Mouse (Mus musculus): ENCODE measurements at regions not wholly inside any gene's neighbourhood (a gene's known extent, or its start where the extent isn't known, plus 50 kb on each side); places are given as distances from the start of the nearest gene placed in this dataset.

- DNase-seq (ENCODE audit: low spot score) (no peak), ATAC-seq (ENCODE audit: low read depth) (no peak)
- Histone ChIP-seq H3K4me3 (ENCODE audit: low read depth, low read length) (no peak overlapping the region), H3K4me1 (ENCODE audit: control insufficient read depth, insufficient read depth, low read length) (no peaks in the 10 kb centered on the region), H3K27me3 (replicated peaks; ENCODE audit: control insufficient read depth, insufficient read depth, low read length) (no peaks in the 10 kb centered on the region), H3K9me3 (ENCODE audit: control insufficient read depth, low read length) (no peaks in the 10 kb centered on the region), H3K36me3 (ENCODE audit: control insufficient read depth, insufficient read depth, low read length) (no peaks in the 10 kb centered on the region), H3K9ac (ENCODE audit: low read depth, low read length) (no peak overlapping the region), H3K27ac (replicated peaks; ENCODE audit: low read depth, low read length) (no peak overlapping the region), H3K4me2 (ENCODE audit: low read depth, low read length) (no peak overlapping the region)
- WGBS, result 89% methylated on average over 6 of the region's 6 CpGs
These were observed 102.8 kb upstream of the Gm11146 start for GRCm38 (mm10) chr16:77704726-77705125.

- no peak for DNase-seq (ENCODE audit: low spot score)
- H3K9ac ChIP-seq (ENCODE audit: low read depth, low read length), result no peak overlapping the region
- no peaks in the 10 kb centered on the region for H3K9me3 ChIP-seq (ENCODE audit: control insufficient read depth, low read length)
- WGBS, result 95% methylated on average over 1 of the region's 1 CpGs
- H3K27ac ChIP-seq (replicated peaks; ENCODE audit: low read depth, low read length), result no peak overlapping the region
- no peaks in the 10 kb centered on the region for H3K4me1 ChIP-seq (ENCODE audit: control insufficient read depth, insufficient read depth, low read length)
- no peaks in the 10 kb centered on the region for H3K36me3 ChIP-seq (ENCODE audit: control insufficient read depth, insufficient read depth, low read length)
- H3K4me2 ChIP-seq (ENCODE audit: low read depth, low read length), result no peak overlapping the region
- H3K27me3 ChIP-seq (replicated peaks; ENCODE audit: control insufficient read depth, insufficient read depth, low read length), result no peaks in the 10 kb centered on the region
- H3K4me3 ChIP-seq (ENCODE audit: low read depth, low read length), result no peak overlapping the region
- no peak for ATAC-seq (ENCODE audit: low read depth)
These were observed 93.5 kb upstream of the Gm11146 start for GRCm38 (mm10) chr16:77695443-77695842.

- WGBS, result 80% methylated on average over 4 of the region's 4 CpGs
- Histone ChIP-seq H3K9me3 (ENCODE audit: control insufficient read depth, low read length) (no peaks in the 10 kb centered on the region), H3K4me1 (ENCODE audit: control insufficient read depth, insufficient read depth, low read length) (peaks cover 8% of the 10 kb centered on the region)
These were observed 85.4 kb upstream of the Gm11146 start for GRCm38 (mm10) chr16:77687056-77687839.

GRCm38 (mm10) chr16:77685651-77686190, 83.8 kb upstream of the Gm11146 start:
- Histone ChIP-seq H3K36me3 (ENCODE audit: control insufficient read depth, insufficient read depth, low read length) (no peaks in the 10 kb centered on the region), H3K4me1 (ENCODE audit: control insufficient read depth, insufficient read depth, low read length) (peaks cover 8% of the 10 kb centered on the region), H3K9me3 (ENCODE audit: control insufficient read depth, low read length) (no peaks in the 10 kb centered on the region), H3K27me3 (replicated peaks; ENCODE audit: control insufficient read depth, insufficient read depth, low read length) (no peaks in the 10 kb centered on the region), H3K4me2 (ENCODE audit: low read depth, low read length) (no peak overlapping the region; the same call in 1 of the 2 replicates), H3K4me3 (ENCODE audit: low read depth, low read length) (no peak overlapping the region), H3K9ac (ENCODE audit: low read depth, low read length) (no peak overlapping the region), H3K27ac (replicated peaks; ENCODE audit: low read depth, low read length) (no peak overlapping the region)
- DNase-seq (ENCODE audit: low spot score) (peak; percentile 30), ATAC-seq (ENCODE audit: low read depth) (no peak)
- 84% methylated on average over 5 of the region's 5 CpGs for WGBS

More at GRCm38 (mm10) chr16:77687056-77687839, 85.4 kb upstream of the Gm11146 start:
- Histone ChIP-seq H3K27me3 (replicated peaks; ENCODE audit: control insufficient read depth, insufficient read depth, low read length) (no peaks in the 10 kb centered on the region), H3K27ac (replicated peaks; ENCODE audit: low read depth, low read length) (no peak overlapping the region), H3K36me3 (ENCODE audit: control insufficient read depth, insufficient read depth, low read length) (no peaks in the 10 kb centered on the region), H3K4me2 (ENCODE audit: low read depth, low read length) (no peak overlapping the region), H3K4me3 (ENCODE audit: low read depth, low read length) (no peak overlapping the region), H3K9ac (ENCODE audit: low read depth, low read length) (no peak overlapping the region)
- DNase-seq (ENCODE audit: low spot score) (no peak), ATAC-seq (ENCODE audit: low read depth) (no peak)

GRCm38 (mm10) chr16:77684521-77684920, 82.6 kb upstream of the Gm11146 start:
- no peak overlapping the region for H3K27ac ChIP-seq (replicated peaks; ENCODE audit: low read depth, low read length)
- WGBS, result 79% methylated on average over 2 of the region's 2 CpGs
- no peaks in the 10 kb centered on the region for H3K36me3 ChIP-seq (ENCODE audit: control insufficient read depth, insufficient read depth, low read length)
- H3K4me3 ChIP-seq (ENCODE audit: low read depth, low read length), result no peak overlapping the region
- no peaks in the 10 kb centered on the region for H3K27me3 ChIP-seq (replicated peaks; ENCODE audit: control insufficient read depth, insufficient read depth, low read length)
- ATAC-seq (ENCODE audit: low read depth) (no peak), DNase-seq (ENCODE audit: low spot score) (no peak)
- no peak overlapping the region for H3K9ac ChIP-seq (ENCODE audit: low read depth, low read length)
- no peak overlapping the region for H3K4me2 ChIP-seq (ENCODE audit: low read depth, low read length)
- peaks cover 8% of the 10 kb centered on the region for H3K4me1 ChIP-seq (ENCODE audit: control insufficient read depth, insufficient read depth, low read length)
- no peaks in the 10 kb centered on the region for H3K9me3 ChIP-seq (ENCODE audit: control insufficient read depth, low read length)

GRCm38 (mm10) chr16:77679234-77679633, 77.3 kb upstream of the Gm11146 start:
- Histone ChIP-seq H3K4me1 (ENCODE audit: control insufficient read depth, insufficient read depth, low read length) (peaks cover 1% of the 10 kb centered on the region), H3K4me3 (ENCODE audit: low read depth, low read length) (no peak overlapping the region), H3K27me3 (replicated peaks; ENCODE audit: control insufficient read depth, insufficient read depth, low read length) (no peaks in the 10 kb centered on the region), H3K9me3 (ENCODE audit: control insufficient read depth, low read length) (no peaks in the 10 kb centered on the region), H3K9ac (ENCODE audit: low read depth, low read length) (no peak overlapping the region), H3K27ac (replicated peaks; ENCODE audit: low read depth, low read length) (no peak overlapping the region), H3K4me2 (ENCODE audit: low read depth, low read length) (no peak overlapping the region), H3K36me3 (ENCODE audit: control insufficient read depth, insufficient read depth, low read length) (no peaks in the 10 kb centered on the region)
- peak; percentile 40 for DNase-seq (ENCODE audit: low spot score)
- 66% methylated on average over 2 of the region's 2 CpGs for WGBS
- no peak for ATAC-seq (ENCODE audit: low read depth)

- H3K9me3 ChIP-seq (ENCODE audit: control insufficient read depth, low read length), result no peaks in the 10 kb centered on the region
- DNase-seq (ENCODE audit: low spot score), result peak; percentile 11
- WGBS, result 65% methylated on average over 2 of the region's 2 CpGs
- no peak overlapping the region for H3K27ac ChIP-seq (replicated peaks; ENCODE audit: low read depth, low read length)
- H3K4me3 ChIP-seq (ENCODE audit: low read depth, low read length), result no peak overlapping the region
- H3K36me3 ChIP-seq (ENCODE audit: control insufficient read depth, insufficient read depth, low read length), result no peaks in the 10 kb centered on the region
- H3K4me2 ChIP-seq (ENCODE audit: low read depth, low read length), result no peak overlapping the region
- ATAC-seq (ENCODE audit: low read depth), result no peak
- H3K27me3 ChIP-seq (replicated peaks; ENCODE audit: control insufficient read depth, insufficient read depth, low read length), result no peaks in the 10 kb centered on the region
- no peak overlapping the region for H3K9ac ChIP-seq (ENCODE audit: low read depth, low read length)
- no peaks in the 10 kb centered on the region for H3K4me1 ChIP-seq (ENCODE audit: control insufficient read depth, insufficient read depth, low read length)
These were observed 74.9 kb upstream of the Gm11146 start for GRCm38 (mm10) chr16:77676805-77677204.

GRCm38 (mm10) chr16:77675885-77676597, 74.1 kb upstream of the Gm11146 start:
- 44% methylated on average over 6 of the region's 6 CpGs for WGBS
- Histone ChIP-seq H3K4me1 (ENCODE audit: control insufficient read depth, insufficient read depth, low read length) (no peaks in the 10 kb centered on the region), H3K9ac (ENCODE audit: low read depth, low read length) (no peak overlapping the region), H3K4me3 (ENCODE audit: low read depth, low read length) (no peak overlapping the region), H3K36me3 (ENCODE audit: control insufficient read depth, insufficient read depth, low read length) (no peaks in the 10 kb centered on the region), H3K27ac (replicated peaks; ENCODE audit: low read depth, low read length) (no peak overlapping the region), H3K27me3 (replicated peaks; ENCODE audit: control insufficient read depth, insufficient read depth, low read length) (no peaks in the 10 kb centered on the region), H3K9me3 (ENCODE audit: control insufficient read depth, low read length) (no peaks in the 10 kb centered on the region), H3K4me2 (ENCODE audit: low read depth, low read length) (no peak overlapping the region)
- ATAC-seq (ENCODE audit: low read depth) (no peak), DNase-seq (ENCODE audit: low spot score) (no peak)
